Mouse (Mus musculus) layer of hippocampus, adult 9-11 months (tissue): ENCODE results near the gene Parp2.
"Not testable (repeated sequence)": the region's sequence is repeated elsewhere in the genome, so short reads cannot be mapped to it uniquely, and the experiment has no call there.

Experiments
- DNase-seq: peaks from one replicate; pipeline ENCODE4 v3.0.0; 2022

The Parp2 gene

GRCm38 (mm10) chr14:50833964-50834363 is 26.3 kb downstream of the Parp2 start:
- peak; percentile 85 for DNase-seq

- peak; percentile 16 for DNase-seq
Measured at GRCm38 (mm10) chr14:50834435-50834834, 26.8 kb downstream of the Parp2 start.

- no peak for DNase-seq
Measured at GRCm38 (mm10) chr14:50837236-50837635, 29.6 kb downstream of the Parp2 start.

- DNase-seq: no peak
Measured at GRCm38 (mm10) chr14:50855788-50856187, 48.1 kb downstream of the Parp2 start.

DNA sequence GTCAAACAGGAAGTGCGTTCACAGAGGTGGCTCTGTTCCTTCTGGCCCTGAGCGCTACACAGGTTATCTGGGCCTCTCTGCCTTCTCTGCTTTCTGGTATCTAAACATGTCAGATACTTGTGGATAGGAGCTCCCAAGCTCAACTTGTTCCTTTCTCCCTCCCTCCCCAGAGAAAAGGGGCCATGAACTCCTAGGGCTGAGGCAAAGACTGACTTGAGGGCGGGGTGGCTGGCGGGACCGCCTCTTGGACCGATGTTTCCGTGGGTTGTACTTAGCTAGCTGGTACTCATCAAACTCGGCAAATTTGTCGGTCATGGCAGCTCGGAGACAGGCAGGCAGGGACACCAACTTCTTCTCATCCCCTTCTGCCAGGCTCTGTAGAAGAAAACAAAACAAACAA is 55.0 kb downstream of the Parp2 start:
- no peak for DNase-seq

GRCm38 (mm10) chr14:50865005-50865404 is 57.4 kb downstream of the Parp2 start:
- not testable (repeated sequence) for DNase-seq

- DNase-seq: no peak
Measured at GRCm38 (mm10) chr14:50866966-50867365, 59.3 kb downstream of the Parp2 start.

DNA sequence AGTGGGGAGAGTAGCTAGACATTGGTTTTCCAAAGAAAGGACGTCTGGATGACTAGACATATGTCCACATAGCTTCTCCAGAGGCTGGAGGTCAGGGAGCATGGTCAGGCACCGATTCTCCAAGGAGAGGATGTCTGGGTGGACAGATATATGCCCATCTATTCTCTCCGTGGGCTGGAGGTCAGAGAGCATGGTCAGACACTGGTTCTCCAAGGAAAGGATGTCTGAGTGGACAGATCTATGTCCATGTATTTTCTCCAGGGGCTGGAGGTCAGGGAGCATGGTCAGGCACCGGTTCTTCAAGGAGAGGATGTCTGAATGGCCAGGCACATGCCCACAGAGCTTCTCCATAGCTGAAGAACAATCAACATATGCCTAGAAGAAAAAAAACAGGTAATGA is 60.6 kb downstream of the Parp2 start:
- no peak for DNase-seq

DNA sequence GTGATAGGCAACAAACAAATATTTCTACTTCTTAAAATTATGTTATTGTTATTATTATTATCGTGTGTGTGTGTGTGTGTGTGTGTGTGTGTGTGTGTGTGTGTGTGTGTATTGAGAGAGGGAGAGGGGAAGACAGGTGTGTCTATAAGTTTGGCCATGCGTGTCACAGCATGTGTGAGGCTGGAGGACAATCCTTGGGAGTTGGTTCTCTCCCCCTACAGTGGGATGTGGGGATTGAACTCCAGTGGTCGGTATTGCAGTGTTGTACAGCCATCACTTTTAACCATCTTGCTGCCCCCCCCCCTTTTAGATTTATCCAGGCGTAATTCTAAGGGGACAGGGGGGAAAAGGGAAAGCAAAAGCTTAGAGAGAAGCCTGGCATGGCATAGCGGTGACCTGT is 61.0 kb downstream of the Parp2 start:
- no peak for DNase-seq

DNA sequence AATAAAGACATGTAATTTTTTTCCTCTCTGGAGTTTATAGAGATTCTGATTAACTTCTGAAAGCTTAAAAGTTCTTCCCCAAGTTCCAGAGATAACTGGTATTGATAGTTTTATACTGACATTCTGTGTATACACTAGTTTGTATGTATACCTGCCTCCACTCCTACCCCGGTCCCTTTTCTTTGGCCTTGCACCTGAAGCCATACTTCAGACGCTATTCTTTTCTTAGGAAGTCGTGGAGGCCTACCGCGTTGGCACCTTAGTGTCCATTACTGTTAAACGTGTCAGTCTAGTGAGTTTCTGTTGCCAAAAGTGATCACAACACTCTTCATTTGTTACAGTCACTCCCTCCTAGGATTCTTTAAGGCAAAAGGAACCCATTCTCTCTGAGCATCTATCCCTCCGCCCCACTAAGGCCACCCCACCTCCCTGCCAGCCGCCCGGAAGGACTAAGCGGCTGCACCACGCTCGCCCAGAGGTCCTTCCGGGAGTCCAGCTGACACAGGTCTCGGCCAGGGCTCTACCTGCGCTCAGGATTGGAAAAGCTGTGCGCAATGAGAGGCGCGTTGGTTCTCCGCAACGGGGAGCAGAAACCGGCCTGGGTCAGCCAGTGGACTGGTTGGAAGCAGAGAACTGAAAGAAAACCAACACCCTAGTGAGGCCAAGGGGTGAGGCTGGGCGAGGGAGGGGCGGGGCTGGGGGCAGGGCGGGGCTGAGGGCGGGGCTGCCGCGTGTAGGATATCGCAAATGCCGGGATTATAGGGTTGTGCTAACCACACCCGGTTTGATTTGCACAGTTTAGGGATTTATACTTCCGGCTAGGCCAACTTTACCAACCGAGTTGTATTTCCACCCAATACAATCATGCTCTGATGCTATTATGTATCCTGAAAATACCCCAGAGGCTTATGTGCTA is 62.5 kb downstream of the Parp2 start, which contains the start of gene Tep1:
Gene Tep1, minus strand, starts transcription at position 672 of the 916 bp plus-strand sequence.
- peak; percentile 42 for DNase-seq

DNA sequence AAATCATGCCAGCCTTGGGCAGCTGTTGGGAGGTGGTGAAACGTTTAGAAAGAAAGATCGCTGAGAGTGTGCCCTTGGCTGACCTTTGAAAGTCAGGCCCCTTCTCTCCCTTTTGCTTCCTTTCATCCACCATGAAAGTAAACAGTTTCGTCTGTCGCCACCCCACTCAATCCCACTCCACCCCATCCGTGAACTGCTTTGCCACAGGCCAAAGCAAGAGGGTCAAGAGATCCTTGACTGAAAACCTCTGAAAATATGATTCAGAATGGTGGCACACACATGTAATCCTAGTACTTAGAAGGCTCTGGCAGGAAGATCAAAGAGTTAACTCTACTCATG is 63.1 kb downstream of the Parp2 start:
- DNase-seq: no peak
